Mouse (Mus musculus) left cerebral cortex, adult 2 months (tissue): ENCODE results near the gene Gm3685. TPM values are rescaled to one million over a fixed set of nuclear protein-coding genes. Genes with fewer than 3 reads are reported as not detected.
"Not testable (repeated sequence)": the region's sequence is repeated elsewhere in the genome, so short reads cannot be mapped to it uniquely, and the experiment has no call there.

Source experiments
- DNase-seq, 2 experiments: peaks; one replicate each; pipeline ENCODE4 v3.0.0; 2021 to 2022; ENCODE audit warnings: low spot score in 2 of 2, mixed read lengths in 1 of 2; ENCODE audit errors: extremely low spot score in 1 of 2
- H3K27ac ChIP-seq: fragments of 200-600 bp; 2 replicates; pipeline ENCODE4 v1.8.1; 2022
- H3K4me3 ChIP-seq: fragments of 200-600 bp; 2 replicates; pipeline ENCODE4 v1.8.1; 2022
- CTCF ChIP-seq: fragments of 200-600 bp; IDR thresholded peaks from 2 replicates; pipeline ENCODE4 v1.8.1; 2022; ENCODE audit warnings: antibody characterized with exemption, mild to moderate bottlenecking, moderate library complexity
- intact Hi-C: fragments of 180-260 bp; cut with DNase I; formaldehyde crosslinking; loops from one replicate; pipeline ENCODE4 v1.15.1; 2025
- long read RNA-seq, 2 experiments: library from polyadenylated mRNA; stranded (forward); transcript quantifications; one replicate each; pipeline ENCODE4 v2.0.0; 2021; ENCODE audit warnings: borderline mapping rate in 2 of 2
- total RNA-seq, 2 experiments: library from RNA; stranded (reverse); gene quantifications; 2 replicates each; pipeline ENCODE4 v1.2.3; 2021

Gm3685 gene
- not detected for total RNA-seq
- long read RNA-seq, experiment 1: 0 reads
- long read RNA-seq, experiment 2: 0 reads

DNA sequence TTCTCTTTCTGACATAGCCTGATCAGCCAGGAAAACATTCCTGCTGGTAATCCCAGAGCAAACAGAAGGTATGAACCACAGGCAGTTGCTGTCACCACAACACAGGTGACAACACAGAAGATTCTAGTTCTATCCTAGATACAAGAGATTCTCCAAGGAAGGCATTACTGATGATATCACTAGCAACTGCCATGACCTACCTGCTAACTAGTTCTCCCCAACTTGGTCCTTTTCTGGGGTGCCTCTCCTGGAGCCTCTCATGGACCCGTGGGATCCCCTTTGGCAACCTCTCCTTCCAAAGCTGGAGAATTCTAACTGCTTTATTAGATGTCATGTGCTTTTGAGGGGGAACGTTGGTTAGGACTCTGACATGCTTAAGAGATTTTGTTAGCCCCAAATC is at the start of gene Gm3685:
TSS of gene Gm3685 (minus strand) at position 101 of the 400 bp plus-strand sequence.
- intact Hi-C loops, DNase-seq, H3K27ac ChIP-seq, H3K4me3 ChIP-seq: not testable (repeated sequence)

DNA sequence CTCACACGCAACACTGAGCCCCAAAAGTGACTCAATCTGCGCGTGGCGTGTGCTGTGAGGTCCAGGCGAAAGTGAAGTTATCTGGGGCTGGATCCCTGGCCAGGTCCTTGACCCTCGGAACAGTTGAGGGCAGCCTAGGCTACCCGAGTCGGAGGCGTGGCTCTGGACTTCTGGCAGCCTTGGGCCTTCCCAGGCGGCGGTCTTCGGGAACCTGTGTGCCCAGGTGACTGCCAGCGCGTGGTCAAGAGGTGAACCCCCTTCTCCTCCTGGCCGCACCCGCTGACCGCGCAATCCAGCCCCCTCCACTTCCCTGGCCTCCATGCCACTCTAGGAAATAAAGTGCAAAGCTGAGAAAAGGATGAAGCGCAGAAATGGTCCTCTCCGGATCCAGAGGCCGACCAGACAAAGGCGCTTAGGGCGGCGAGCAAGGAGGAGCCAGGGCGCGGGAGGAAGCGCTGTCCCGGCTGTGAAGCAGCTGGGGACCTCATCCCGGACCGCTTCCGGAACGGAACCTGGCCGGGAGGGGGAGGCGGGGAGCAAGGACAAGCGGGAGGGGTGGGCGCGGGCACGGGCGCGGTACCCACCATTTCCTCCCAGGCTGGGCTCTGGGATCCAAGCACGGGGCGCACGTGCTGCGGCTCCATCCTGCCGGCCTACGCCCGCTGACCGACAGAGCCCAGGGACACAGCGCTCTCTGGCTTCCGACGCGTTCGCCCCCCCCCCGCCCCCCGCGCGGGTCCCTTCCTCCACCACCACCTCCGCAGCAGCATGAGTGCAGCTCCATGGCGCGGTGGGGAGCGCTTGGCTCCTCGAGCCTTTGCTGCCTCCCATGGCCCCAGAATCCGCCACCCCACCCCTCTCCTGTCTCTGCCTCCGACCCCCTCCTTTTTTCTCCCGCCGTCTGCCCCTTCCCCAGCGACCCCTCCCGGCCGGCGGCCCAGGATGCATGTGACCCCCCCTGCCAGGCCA is 17.7 kb downstream of the Gm3685 start, which contains the start of gene Gm10406:
TSS of gene Gm10406 (minus strand) at position 669 of the 969 bp plus-strand sequence.
- H3K27ac ChIP-seq, intact Hi-C loops: not testable (repeated sequence)
- peak; percentile 10 to 30 for DNase-seq
- peak within 1 kb of the TSS; percentile 39 for H3K4me3 ChIP-seq

DNA sequence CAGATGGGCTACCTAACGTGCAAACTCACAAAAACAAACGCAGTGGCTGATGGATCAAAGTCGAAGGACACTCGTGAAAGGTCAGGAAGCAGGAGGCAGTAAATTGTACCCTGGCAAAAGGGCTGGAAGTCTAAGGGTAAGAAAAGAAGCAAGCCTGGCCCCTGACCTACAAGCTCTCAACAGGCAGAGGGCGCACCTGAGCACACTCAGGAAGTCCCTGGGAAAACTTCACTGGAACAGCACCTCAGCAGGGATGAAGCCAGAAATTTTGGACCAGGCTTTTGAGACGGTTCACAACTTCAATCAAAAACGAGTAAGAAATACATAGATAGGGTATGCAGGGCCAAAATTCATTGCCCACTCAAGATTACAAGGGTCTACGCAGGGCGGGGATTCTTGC is 18.5 kb downstream of the Gm3685 start:
- H3K4me3 ChIP-seq, intact Hi-C loops, H3K27ac ChIP-seq: not testable (repeated sequence)
- peak; percentile 7 to 9 for DNase-seq
- peak; percentile 45 for TF ChIP-seq CTCF

Other genes with a start within 250 kb of the Gm3685 start
- gene Gm3642, start 204.7 kb downstream of the Gm3685 start, total RNA-seq: not detected
- 1 to 10 TPM; 1.4 TPM for gene Gm3667, start 155.0 kb downstream of the Gm3685 start, total RNA-seq
- not detected for gene Gm6356, start 71.2 kb downstream of the Gm3685 start, total RNA-seq
- under 1 TPM; 0.51 to 0.72 TPM for gene Gm10406, start 17.5 kb downstream of the Gm3685 start, total RNA-seq
- gene Gm3696, start 55.7 kb upstream of the Gm3685 start, total RNA-seq: 1 to 10 TPM; 1.9 to 3.4 TPM
- gene Gm6676, start 80.4 kb upstream of the Gm3685 start, total RNA-seq: not detected
- gene Gm3512, start 129.6 kb upstream of the Gm3685 start, total RNA-seq: 1 to 10 TPM; 1.4 to 1.6 TPM
- not detected for gene Gm16434, start 149.6 kb upstream of the Gm3685 start, total RNA-seq
- gene Gm3727, start 219.7 kb upstream of the Gm3685 start, total RNA-seq: not detected